Mouse (Mus musculus): ENCODE data around the gene Fam135a. TPM values are rescaled to one million over a fixed set of nuclear protein-coding genes. Genes with fewer than 3 reads are reported as not detected.

Gene Fam135a
- polyA plus RNA-seq (2012; rRNA removed): 40.9 and 46.8 TPM in 2 replicates

DNA sequence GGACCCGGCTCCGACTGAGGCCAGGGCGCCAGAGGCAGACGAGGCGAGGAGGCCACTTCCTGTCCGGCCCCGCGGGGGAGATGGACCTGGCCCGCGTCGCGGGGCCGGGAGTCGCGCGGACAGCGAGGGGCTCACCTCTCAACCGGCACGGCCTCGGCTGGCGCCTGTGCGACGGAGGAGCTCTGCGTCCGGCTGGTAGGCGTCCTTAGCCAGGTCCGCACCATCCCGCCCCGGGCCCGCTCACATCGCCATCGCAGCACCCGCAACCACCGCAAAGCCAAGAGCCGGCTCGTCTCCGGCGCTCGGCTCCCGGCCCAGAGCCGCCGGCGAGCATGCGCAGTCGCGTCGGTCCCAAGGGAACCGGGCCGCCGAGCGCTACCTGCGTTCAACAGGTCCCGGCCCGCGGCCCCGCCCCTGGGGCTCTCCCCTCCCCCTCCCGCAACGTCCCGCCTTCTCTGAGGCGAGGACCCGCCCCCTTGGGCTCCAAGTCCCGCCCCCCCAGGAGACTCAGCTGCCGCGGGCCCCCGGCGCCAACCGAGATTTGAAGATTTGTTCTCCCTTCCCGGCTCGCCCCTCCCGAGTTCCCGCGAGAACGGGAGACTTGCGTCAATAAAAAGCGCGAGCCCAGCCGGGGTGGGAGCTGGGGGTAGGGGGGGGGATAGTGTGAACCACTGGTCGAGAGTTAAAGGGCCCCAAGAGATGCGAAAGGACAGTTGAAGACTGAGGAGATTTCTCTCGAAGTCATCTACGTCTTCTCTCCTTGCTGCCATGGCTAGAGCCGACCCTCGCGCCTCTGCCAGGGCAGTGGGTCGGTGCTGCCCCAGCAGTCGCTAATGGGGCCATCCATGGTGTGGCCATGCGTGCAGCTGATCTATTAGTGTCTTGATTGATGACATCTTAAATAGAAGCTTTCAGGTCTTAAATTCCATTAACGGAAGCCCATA lies at the start of gene Fam135a:
Gene Fam135a (minus strand): TSS at position 416 of the 944 bp plus-strand sequence.

DNA sequence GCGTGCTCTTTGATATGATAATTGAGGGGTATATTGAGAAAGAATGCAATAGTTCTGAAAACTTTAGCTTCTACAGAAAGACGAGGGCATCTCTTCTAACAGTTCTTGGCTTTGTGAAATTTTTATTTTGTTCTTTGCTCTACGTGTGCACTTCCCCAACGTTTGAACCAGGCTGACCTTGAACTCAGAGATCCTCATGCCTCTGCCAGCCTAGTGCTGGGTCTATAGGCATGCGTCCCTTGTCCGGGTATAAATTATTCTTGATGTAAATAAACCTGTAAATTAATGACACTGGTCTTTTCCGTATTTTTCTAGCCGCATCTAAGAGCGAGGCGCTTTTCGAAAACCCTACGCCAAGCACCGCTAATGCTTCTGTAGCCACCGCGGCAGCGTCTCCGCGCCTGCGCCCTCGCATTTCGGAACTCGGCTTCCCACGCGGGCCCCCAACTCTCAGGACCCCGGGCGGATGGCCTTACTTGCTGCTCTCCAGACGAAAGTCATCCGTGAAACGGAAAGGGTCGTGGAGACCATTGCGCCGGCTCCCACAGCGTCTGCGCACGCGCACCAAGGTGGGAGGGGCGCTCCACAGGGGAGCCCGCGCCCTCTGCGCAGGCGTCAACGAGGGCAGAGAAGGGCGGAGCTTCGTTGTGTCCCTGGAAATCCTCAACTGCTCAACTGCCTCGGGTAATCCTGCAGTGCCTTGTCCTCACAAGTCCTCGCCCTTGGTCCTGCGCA lies 94.9 kb downstream of the Fam135a start, which contains the start of gene Sdhaf4:
Gene Sdhaf4 (minus strand): TSS at position 587 of the 735 bp plus-strand sequence.

Other genes with a start within 250 kb of the Fam135a start
- gene Smap1, start 178.0 kb downstream of the Fam135a start, polyA plus RNA-seq (2012; rRNA removed): 109 and 121 TPM in 2 replicates
- 62.3 and 65.9 TPM in 2 replicates for gene Sdhaf4, start 94.7 kb downstream of the Fam135a start, polyA plus RNA-seq (2012; rRNA removed)
- gene Col9a1, start 77.3 kb upstream of the Fam135a start, polyA plus RNA-seq (2012; rRNA removed): 6.2 and 91.1 TPM in 2 replicates

Data from central nervous system, embryonic 14 days (tissue).